Mouse (Mus musculus): ENCODE results near the gene Crk. TPM values are rescaled to one million over a fixed set of nuclear protein-coding genes. Genes with fewer than 3 reads are reported as not detected.

The Crk gene
- polyA plus RNA-seq, 1 experiment from 2014 or later = 52.3 TPM

- 2% methylated on average over 71 of the region's 76 CpGs for WGBS (ENCODE audit: missing documents)
- Histone ChIP-seq H3K79me2 (ENCODE audit: inconsistent target) (peaks cover 45% of the 10 kb centered on the region), H3K36me3 (ENCODE audit: inconsistent target) (no peaks in the 10 kb centered on the region), H3K4me3 (ENCODE audit: inconsistent target) (peak within 1 kb of the TSS; percentile 80), H3K27ac (peak within 1 kb of the TSS; percentile 62)
Observed at GRCm38 (mm10) chr11:75732434-75733226, 53.6 kb downstream of the Crk start, which contains the start of gene Ywhae. TSS of gene Ywhae (plus strand) at chr11:75732869.

- peaks cover 53% of the 10 kb centered on the region for H3K79me2 ChIP-seq (ENCODE audit: inconsistent target)
Observed at GRCm38 (mm10) chr11:75733227-75733940, 54.3 kb downstream of the Crk start.

GRCm38 (mm10) chr11:75735462-75736252, 56.6 kb downstream of the Crk start:
- Histone ChIP-seq H3K4me3 (ENCODE audit: inconsistent target) (no peak overlapping the region), H3K79me2 (ENCODE audit: inconsistent target) (peaks cover 76% of the 10 kb centered on the region), H3K36me3 (ENCODE audit: inconsistent target) (no peaks in the 10 kb centered on the region), H3K27ac (no peak overlapping the region)
- 92% methylated on average over 4 of the region's 5 CpGs for WGBS (ENCODE audit: missing documents)

More at GRCm38 (mm10) chr11:75733227-75733940, 54.3 kb downstream of the Crk start:
- Histone ChIP-seq H3K36me3 (ENCODE audit: inconsistent target) (no peaks in the 10 kb centered on the region), H3K27ac (peak overlapping the region; percentile 62), H3K4me3 (ENCODE audit: inconsistent target) (peak overlapping the region; percentile 80)
- under 1% methylated on average over 52 of the region's 52 CpGs for WGBS (ENCODE audit: missing documents)

- Histone ChIP-seq H3K27ac (no peak overlapping the region), H3K36me3 (ENCODE audit: inconsistent target) (no peaks in the 10 kb centered on the region)
- WGBS (ENCODE audit: missing documents) = 39% methylated on average over 3 of the region's 3 CpGs
Observed at GRCm38 (mm10) chr11:75736978-75737377, 57.9 kb downstream of the Crk start.

GRCm38 (mm10) chr11:75737806-75738476, 58.9 kb downstream of the Crk start:
- H3K79me2 ChIP-seq (ENCODE audit: inconsistent target) = peaks cover 98% of the 10 kb centered on the region
- 53% methylated on average over 2 of the region's 2 CpGs for WGBS (ENCODE audit: missing documents)
- H3K4me3 ChIP-seq (ENCODE audit: inconsistent target) = no peak overlapping the region
- H3K36me3 ChIP-seq (ENCODE audit: inconsistent target) = no peaks in the 10 kb centered on the region
- no peak overlapping the region for H3K27ac ChIP-seq

More at GRCm38 (mm10) chr11:75736978-75737377, 57.9 kb downstream of the Crk start:
- Histone ChIP-seq H3K4me3 (ENCODE audit: inconsistent target) (no peak overlapping the region), H3K79me2 (ENCODE audit: inconsistent target) (peaks cover 89% of the 10 kb centered on the region)

- Histone ChIP-seq H3K4me3 (ENCODE audit: inconsistent target) (no peak overlapping the region), H3K36me3 (ENCODE audit: inconsistent target) (no peaks in the 10 kb centered on the region), H3K27ac (no peak overlapping the region), H3K79me2 (ENCODE audit: inconsistent target) (peaks cover 100% of the 10 kb centered on the region)
- 92% methylated on average over 7 of the region's 7 CpGs for WGBS (ENCODE audit: missing documents)
Observed at GRCm38 (mm10) chr11:75738477-75738821, 59.4 kb downstream of the Crk start.

GRCm38 (mm10) chr11:75740204-75740603, 61.1 kb downstream of the Crk start:
- H3K36me3 ChIP-seq (ENCODE audit: inconsistent target) = no peaks in the 10 kb centered on the region
- H3K4me3 ChIP-seq (ENCODE audit: inconsistent target) = no peak overlapping the region
- H3K27ac ChIP-seq = no peak overlapping the region
- H3K79me2 ChIP-seq (ENCODE audit: inconsistent target) = peaks cover 100% of the 10 kb centered on the region
- 93% methylated on average over 3 of the region's 3 CpGs for WGBS (ENCODE audit: missing documents)

GRCm38 (mm10) chr11:75741615-75742014, 62.6 kb downstream of the Crk start:
- Histone ChIP-seq H3K36me3 (ENCODE audit: inconsistent target) (no peaks in the 10 kb centered on the region), H3K4me3 (ENCODE audit: inconsistent target) (no peak overlapping the region), H3K79me2 (ENCODE audit: inconsistent target) (peaks cover 100% of the 10 kb centered on the region), H3K27ac (no peak overlapping the region)
- WGBS (ENCODE audit: missing documents) = 88% methylated on average over 3 of the region's 3 CpGs

GRCm38 (mm10) chr11:75744761-75745160, 65.7 kb downstream of the Crk start:
- Histone ChIP-seq H3K79me2 (ENCODE audit: inconsistent target) (peaks cover 100% of the 10 kb centered on the region), H3K36me3 (ENCODE audit: inconsistent target) (no peaks in the 10 kb centered on the region)
- 95% methylated on average over 3 of the region's 3 CpGs for WGBS (ENCODE audit: missing documents)

GRCm38 (mm10) chr11:75750537-75750936, 71.5 kb downstream of the Crk start:
- Histone ChIP-seq H3K27ac (no peak overlapping the region), H3K4me3 (ENCODE audit: inconsistent target) (no peak overlapping the region), H3K36me3 (ENCODE audit: inconsistent target) (peaks cover 12% of the 10 kb centered on the region), H3K79me2 (ENCODE audit: inconsistent target) (peaks cover 100% of the 10 kb centered on the region)
- WGBS (ENCODE audit: missing documents) = 95% methylated on average over 1 of the region's 1 CpGs

More at GRCm38 (mm10) chr11:75744761-75745160, 65.7 kb downstream of the Crk start:
- no peak overlapping the region for H3K27ac ChIP-seq
- H3K4me3 ChIP-seq (ENCODE audit: inconsistent target) = no peak overlapping the region

GRCm38 (mm10) chr11:75751082-75751481, 72.0 kb downstream of the Crk start:
- 69% methylated on average over 4 of the region's 4 CpGs for WGBS (ENCODE audit: missing documents)
- H3K27ac ChIP-seq = no peak overlapping the region
- peaks cover 16% of the 10 kb centered on the region for H3K36me3 ChIP-seq (ENCODE audit: inconsistent target)
- peaks cover 100% of the 10 kb centered on the region for H3K79me2 ChIP-seq (ENCODE audit: inconsistent target)
- H3K4me3 ChIP-seq (ENCODE audit: inconsistent target) = no peak overlapping the region
